Mouse (Mus musculus) intestine, embryonic 15.5 days (tissue): ENCODE measurements around the gene Olfr1441. TPM values are rescaled to one million over a fixed set of nuclear protein-coding genes. Genes with fewer than 3 reads are reported as not detected.
A peak's percentile ranks its signal among the peaks of the same experiment; 100 is the strongest.

Experiments used
- ATAC-seq: fragments of 200-750 bp; cut with Nextera tagmentation; 2 replicates; pipeline ENCODE4 v1.8.0; 2017; ENCODE audit warnings: moderate TSS enrichment, moderate library complexity
- H3K27ac ChIP-seq: fragments of 300-500 bp; sonication (generic); 2 replicates; pipeline ENCODE4 v1.5.1; 2015; ENCODE audit warnings: mild to moderate bottlenecking, inconsistent platforms
- H3K27me3 ChIP-seq: fragments of 300-500 bp; sonication (generic); replicated peaks from 2 replicates; pipeline ENCODE4 v1.6.1; 2015; ENCODE audit warnings: inconsistent platforms
- H3K36me3 ChIP-seq: fragments of 300-500 bp; sonication (generic); 2 replicates; pipeline ENCODE4 v1.6.1; 2015; ENCODE audit warnings: inconsistent platforms
- H3K4me1 ChIP-seq: fragments of 300-500 bp; sonication (generic); replicated peaks from 2 replicates; pipeline ENCODE4 v1.6.1; 2015; ENCODE audit warnings: inconsistent platforms
- H3K4me2 ChIP-seq: fragments of 300-500 bp; sonication (generic); replicated peaks from 2 replicates; pipeline ENCODE4 v1.6.1; 2015; ENCODE audit warnings: mild to moderate bottlenecking, inconsistent platforms
- H3K4me3 ChIP-seq: fragments of 300-500 bp; sonication (generic); replicated peaks from 2 replicates; pipeline ENCODE4 v1.5.1; 2015; ENCODE audit warnings: inconsistent platforms
- H3K9ac ChIP-seq: fragments of 300-500 bp; sonication (generic); 2 replicates; pipeline ENCODE4 v1.6.1; 2015; ENCODE audit warnings: inconsistent platforms
- H3K9me3 ChIP-seq: fragments of 300-500 bp; sonication (generic); 2 replicates; pipeline ENCODE4 v1.6.1; 2016; ENCODE audit warnings: inconsistent platforms
- WGBS: fragments of 180-500 bp; shearing (Covaris S2); methylation state at CpG from one replicate; pipeline ENCODE4 v1.1.7; 2015; 5-methylcytosine and 5-hydroxymethylcytosine counted together
- polyA plus RNA-seq: library from polyadenylated mRNA; unstranded; fragments of >200 nt; fragmentation: Nextera tagmentation; extraction: Ambion mirVana; gene quantifications from 2 replicates; pipeline ENCODE4 v1.2.1, GENCODE M21; 2015

Gene Olfr1441
- polyA plus RNA-seq, 1 experiment from 2014 or later = not detected

- H3K4me1 ChIP-seq = peaks cover 4% of the 10 kb centered on the region; the same call in 1 of the 2 replicates
- no peaks in the 10 kb centered on the region for H3K9me3 ChIP-seq
- H3K4me3 ChIP-seq = no peak overlapping the region
- 40% methylated on average over 1 of the region's 1 CpGs for WGBS
- no peaks in the 10 kb centered on the region for H3K27me3 ChIP-seq
- H3K36me3 ChIP-seq = no peaks in the 10 kb centered on the region
- H3K9ac ChIP-seq = no peak overlapping the region
- no peak for ATAC-seq
- H3K27ac ChIP-seq = no peak overlapping the region
- H3K4me2 ChIP-seq = no peak overlapping the region
These were observed 22.3 kb downstream of the Olfr1441 start for GRCm38 (mm10) chr19:12439581-12439980.

- H3K27ac ChIP-seq = 0 out of 2 replicates have a peak overlapping the region, but pooled peaks have one; percentile 27
- peaks cover 4% of the 10 kb centered on the region; the same call in 1 of the 2 replicates for H3K4me1 ChIP-seq
- no peaks in the 10 kb centered on the region for H3K27me3 ChIP-seq
- no peak overlapping the region for H3K9ac ChIP-seq
- 60% methylated on average over 5 of the region's 5 CpGs for WGBS
- H3K4me2 ChIP-seq = no peak overlapping the region
- no peak for ATAC-seq
- no peak overlapping the region for H3K4me3 ChIP-seq
- no peaks in the 10 kb centered on the region for H3K9me3 ChIP-seq
- no peaks in the 10 kb centered on the region for H3K36me3 ChIP-seq
These were observed 23.0 kb downstream of the Olfr1441 start for GRCm38 (mm10) chr19:12440103-12440725.

GRCm38 (mm10) chr19:12442560-12442959, 25.3 kb downstream of the Olfr1441 start:
- Histone ChIP-seq H3K9me3 (no peaks in the 10 kb centered on the region), H3K27me3 (no peaks in the 10 kb centered on the region), H3K4me1 (peaks cover 4% of the 10 kb centered on the region; the same call in 1 of the 2 replicates), H3K4me2 (no peak overlapping the region), H3K27ac (no peak overlapping the region), H3K36me3 (no peaks in the 10 kb centered on the region), H3K4me3 (no peak overlapping the region), H3K9ac (no peak overlapping the region)
- WGBS = 80% methylated on average over 4 of the region's 4 CpGs
- ATAC-seq = no peak

DNA sequence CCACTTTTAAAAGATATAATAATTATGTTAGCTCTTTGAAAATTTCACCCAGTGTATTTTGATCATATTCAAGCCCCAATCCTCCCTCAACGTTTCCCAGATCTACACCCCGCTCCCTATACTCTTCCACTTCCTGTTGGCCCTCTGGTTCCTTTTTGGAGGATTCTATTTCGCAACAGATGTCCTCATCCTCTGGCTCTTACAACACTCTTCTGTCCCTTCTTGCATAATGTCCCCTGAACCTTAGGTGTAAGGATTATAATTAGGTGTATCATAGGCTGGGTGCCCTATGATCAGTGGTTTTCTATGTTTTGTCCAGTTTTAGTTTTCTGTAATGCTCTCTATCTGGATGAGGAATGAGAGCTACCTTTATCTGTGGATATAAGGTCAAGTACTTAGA, 27.8 kb downstream of the Olfr1441 start:
- ATAC-seq = no peak
- WGBS = 86% methylated on average over 3 of the region's 3 CpGs
- Histone ChIP-seq H3K4me1 (peaks cover 4% of the 10 kb centered on the region; the same call in 1 of the 2 replicates), H3K9ac (no peak overlapping the region), H3K4me3 (no peak overlapping the region), H3K27ac (no peak overlapping the region), H3K4me2 (no peak overlapping the region), H3K27me3 (no peaks in the 10 kb centered on the region), H3K36me3 (no peaks in the 10 kb centered on the region), H3K9me3 (no peaks in the 10 kb centered on the region)

DNA sequence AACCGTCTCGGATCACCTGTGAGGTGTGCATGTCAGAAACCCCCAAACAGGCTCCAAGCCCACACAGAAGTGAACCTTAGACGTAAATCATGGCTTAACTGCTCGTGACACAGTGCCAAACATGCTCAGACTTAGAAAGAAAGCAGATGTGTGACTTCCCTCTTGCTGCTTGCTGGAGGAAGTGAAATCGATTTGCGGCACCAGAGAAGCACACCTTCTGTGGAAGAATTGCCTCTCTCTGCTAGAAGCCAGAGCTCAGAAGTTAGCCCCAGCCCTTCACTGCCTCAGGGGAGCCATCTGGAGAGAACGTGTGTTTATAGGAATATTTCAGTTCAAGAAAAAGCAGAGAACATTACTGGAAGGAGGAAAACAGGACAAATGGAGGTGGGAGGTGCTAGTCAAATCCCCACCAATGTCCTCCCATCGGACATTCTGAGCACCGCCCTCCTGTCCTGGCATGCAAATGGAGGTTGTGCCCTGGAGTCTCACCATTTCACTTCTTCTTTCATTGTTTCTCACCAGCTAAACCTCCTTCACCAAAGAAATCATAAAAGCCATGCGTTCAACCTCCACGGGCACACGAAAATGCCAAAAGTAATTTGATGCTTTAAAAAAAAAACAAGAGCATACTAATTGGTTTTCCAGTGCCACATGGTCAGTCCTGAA, 40.3 kb downstream of the Olfr1441 start:
- Histone ChIP-seq H3K27ac (peak overlapping the region; percentile 36; the same call in 1 of the 2 replicates), H3K4me1 (no peaks in the 10 kb centered on the region), H3K27me3 (no peaks in the 10 kb centered on the region), H3K9me3 (no peaks in the 10 kb centered on the region), H3K36me3 (no peaks in the 10 kb centered on the region), H3K4me2 (peak overlapping the region; percentile 26), H3K9ac (no peak overlapping the region), H3K4me3 (no peak overlapping the region)
- WGBS = 51% methylated on average over 12 of the region's 12 CpGs
- ATAC-seq = no peak

DNA sequence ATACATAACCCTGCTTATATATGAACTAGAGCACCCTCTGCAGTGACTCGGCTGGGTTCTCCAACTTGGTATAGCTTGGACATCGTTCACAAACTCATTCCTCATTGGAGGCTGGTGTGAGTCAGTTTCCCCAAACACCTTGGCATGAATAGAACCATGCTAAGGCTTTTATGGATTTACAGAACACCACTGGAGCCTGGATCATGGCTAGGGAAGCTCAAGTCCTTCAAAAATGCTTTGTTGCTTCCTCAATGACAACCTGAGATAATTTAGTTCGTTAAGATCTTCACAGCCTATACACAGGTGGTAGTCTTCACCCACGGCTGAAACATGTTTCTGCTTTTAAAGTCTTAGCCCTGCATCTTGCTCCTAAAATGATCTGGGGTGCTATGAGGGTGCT, 42.3 kb downstream of the Olfr1441 start:
- H3K4me1 ChIP-seq = no peaks in the 10 kb centered on the region
- no peak overlapping the region for H3K4me2 ChIP-seq
- 72% methylated on average over 4 of the region's 4 CpGs for WGBS

DNA sequence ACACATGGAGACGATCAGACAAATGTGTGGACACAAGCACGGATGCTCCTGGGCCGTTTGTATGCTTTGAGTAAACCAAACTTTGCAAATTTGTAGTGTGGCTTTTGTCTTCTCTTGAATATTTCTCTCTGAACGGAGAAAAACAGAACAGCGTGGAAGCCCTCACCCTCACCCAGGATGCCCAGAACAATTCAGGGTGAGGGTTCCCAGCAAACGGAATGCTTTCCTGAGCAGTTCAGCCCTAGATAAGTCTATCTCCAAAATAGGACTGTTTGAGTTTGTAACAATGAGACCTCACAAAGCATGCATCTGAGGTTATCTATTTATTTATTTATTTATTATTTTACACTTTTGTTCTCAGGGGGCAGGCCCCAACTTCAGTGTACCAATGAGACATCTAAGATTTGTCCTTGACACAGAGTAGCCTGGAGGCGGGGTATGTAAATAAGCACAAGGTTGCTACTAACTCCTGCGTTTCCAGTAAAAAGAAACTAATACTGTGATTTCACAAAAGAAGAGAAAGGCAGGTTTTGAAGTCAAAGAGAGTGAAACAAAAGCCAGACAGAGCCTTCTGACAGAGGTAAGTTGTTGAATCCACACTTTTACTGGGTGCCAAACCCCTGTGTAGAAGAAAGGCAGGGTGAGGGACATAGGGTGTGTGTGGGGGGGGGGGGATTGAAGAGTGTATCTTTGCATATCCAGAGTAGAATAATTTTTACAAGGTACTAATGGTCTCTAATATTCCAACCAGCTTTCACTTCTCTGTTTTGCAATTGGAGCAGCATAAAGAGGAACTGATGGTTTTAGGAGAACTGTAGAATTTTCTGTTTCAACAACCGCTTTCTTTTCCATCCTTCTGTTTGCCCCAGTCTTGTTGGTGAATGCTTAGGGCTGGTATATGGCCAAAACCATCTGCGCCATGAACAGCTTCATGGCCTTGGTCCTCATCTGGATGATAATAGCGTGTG, 43.3 kb downstream of the Olfr1441 start, which contains the start of gene Mpeg1:
Gene Mpeg1, plus strand, starts transcription at position 498 of the 968 bp plus-strand sequence.
- Histone ChIP-seq H3K36me3 (no peaks in the 10 kb centered on the region), H3K9me3 (no peaks in the 10 kb centered on the region), H3K4me1 (no peaks in the 10 kb centered on the region), H3K4me2 (no peak within 1 kb of the TSS), H3K9ac (no peak within 1 kb of the TSS), H3K27me3 (no peaks in the 10 kb centered on the region), H3K27ac (no peak within 1 kb of the TSS), H3K4me3 (no peak within 1 kb of the TSS)
- no peak for ATAC-seq
- 70% methylated on average over 11 of the region's 11 CpGs for WGBS

More for the DNA sequence above, 42.3 kb downstream of the Olfr1441 start:
- no peaks in the 10 kb centered on the region for H3K9me3 ChIP-seq
- no peaks in the 10 kb centered on the region for H3K27me3 ChIP-seq
- H3K27ac ChIP-seq = no peak overlapping the region
- H3K36me3 ChIP-seq = no peaks in the 10 kb centered on the region
- no peak overlapping the region for H3K4me3 ChIP-seq
- H3K9ac ChIP-seq = no peak overlapping the region
- no peak for ATAC-seq

DNA sequence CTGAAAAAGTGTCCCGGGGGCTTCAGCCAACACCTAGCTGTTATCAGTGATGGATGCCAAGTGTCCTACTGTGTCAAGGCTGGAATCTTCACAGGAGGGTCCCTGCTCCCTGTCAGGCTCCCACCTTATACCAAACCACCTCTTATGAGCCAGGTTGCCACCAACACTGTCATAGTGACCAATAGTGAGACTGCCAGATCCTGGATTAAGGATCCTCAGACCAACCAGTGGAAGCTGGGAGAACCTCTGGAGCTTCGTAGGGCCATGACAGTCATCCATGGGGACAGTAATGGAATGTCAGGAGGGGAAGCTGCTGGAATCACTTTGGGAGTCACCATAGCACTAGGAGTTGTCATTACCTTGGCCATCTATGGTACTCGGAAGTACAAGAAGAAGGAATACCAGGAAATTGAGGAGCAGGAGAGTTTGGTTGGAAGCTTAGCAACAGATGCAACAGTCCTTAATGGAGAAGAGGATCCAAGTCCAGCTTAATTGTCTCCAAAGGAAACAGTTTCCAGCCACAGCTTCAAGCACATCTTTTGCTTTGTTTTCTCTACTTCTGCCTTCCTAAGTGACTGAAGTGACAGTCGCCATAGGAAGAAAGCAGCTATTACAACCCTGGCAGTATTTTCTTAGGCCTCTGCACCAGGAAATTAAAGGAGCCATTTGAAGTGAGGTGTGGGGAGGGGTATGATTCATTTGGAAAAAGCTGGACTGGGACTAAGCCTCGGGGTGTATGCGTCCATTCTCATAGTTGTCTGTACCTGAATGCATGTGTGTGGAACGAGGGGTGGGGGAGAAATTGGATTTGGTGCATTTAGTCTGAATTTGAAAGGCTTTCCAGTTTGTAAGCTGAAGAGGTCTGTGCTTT, 45.9 kb downstream of the Olfr1441 start:
- ATAC-seq = no peak
- Histone ChIP-seq H3K4me2 (no peak overlapping the region), H3K4me1 (no peaks in the 10 kb centered on the region), H3K27ac (no peak overlapping the region), H3K9ac (no peak overlapping the region), H3K9me3 (no peaks in the 10 kb centered on the region), H3K4me3 (no peak overlapping the region), H3K27me3 (no peaks in the 10 kb centered on the region), H3K36me3 (peaks cover 4% of the 10 kb centered on the region; the same call in 1 of the 2 replicates)
- WGBS = 73% methylated on average over 7 of the region's 7 CpGs

GRCm38 (mm10) chr19:12463722-12464035, 46.4 kb downstream of the Olfr1441 start:
- Histone ChIP-seq H3K27ac (no peak overlapping the region), H3K27me3 (no peaks in the 10 kb centered on the region), H3K36me3 (peaks cover 7% of the 10 kb centered on the region), H3K4me1 (no peaks in the 10 kb centered on the region), H3K4me2 (no peak overlapping the region), H3K9me3 (no peaks in the 10 kb centered on the region), H3K4me3 (no peak overlapping the region), H3K9ac (no peak overlapping the region)
- peak; percentile 69 for ATAC-seq
- WGBS = 22% methylated on average over 1 of the region's 1 CpGs

DNA sequence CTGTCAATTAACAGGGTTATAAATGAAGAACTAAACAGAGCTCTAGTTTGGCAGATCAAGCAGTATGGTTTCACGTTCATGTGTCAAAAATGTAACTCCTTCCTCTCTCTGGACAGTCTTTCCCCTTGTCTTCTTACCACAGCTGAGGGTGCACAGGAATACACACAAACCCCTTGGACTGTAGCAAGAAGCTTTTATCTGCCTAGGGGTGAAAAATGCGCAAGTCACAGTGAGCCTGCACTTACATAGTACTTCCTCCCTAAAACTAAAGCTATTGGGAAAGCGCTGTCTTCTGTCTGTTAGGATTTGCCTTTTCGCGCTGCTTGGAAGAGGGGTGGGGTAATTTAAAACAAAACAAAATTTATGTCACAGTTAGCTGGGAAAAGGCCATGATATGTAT, 46.9 kb downstream of the Olfr1441 start:
- Histone ChIP-seq H3K9me3 (no peaks in the 10 kb centered on the region), H3K4me1 (no peaks in the 10 kb centered on the region), H3K4me2 (no peak overlapping the region), H3K9ac (no peak overlapping the region), H3K36me3 (peaks cover 12% of the 10 kb centered on the region), H3K27me3 (no peaks in the 10 kb centered on the region), H3K27ac (no peak overlapping the region), H3K4me3 (no peak overlapping the region)
- no peak for ATAC-seq
- 57% methylated on average over 5 of the region's 5 CpGs for WGBS

- peaks cover 16% of the 10 kb centered on the region for H3K36me3 ChIP-seq
- H3K27ac ChIP-seq = no peak overlapping the region
- ATAC-seq = no peak
- no peak overlapping the region for H3K9ac ChIP-seq
- H3K4me3 ChIP-seq = no peak overlapping the region
- H3K9me3 ChIP-seq = no peaks in the 10 kb centered on the region
- no peaks in the 10 kb centered on the region for H3K4me1 ChIP-seq
- WGBS = 75% methylated on average over 4 of the region's 4 CpGs
- no peak overlapping the region for H3K4me2 ChIP-seq
- no peaks in the 10 kb centered on the region for H3K27me3 ChIP-seq
These were observed 47.4 kb downstream of the Olfr1441 start for GRCm38 (mm10) chr19:12464674-12465073.
